Mouse (Mus musculus): ENCODE results near the gene Ntrk3.

Gene Ntrk3

GRCm38 (mm10) chr7:78623686-78624085, 114.1 kb downstream of the Ntrk3 start:
- in situ Hi-C loops (cut with MseI, MboI), result no loop called here

GRCm38 (mm10) chr7:78621115-78621514, 116.7 kb downstream of the Ntrk3 start:
- in situ Hi-C loops (cut with MseI, MboI), result no loop called here

- in situ Hi-C loops (cut with MseI, MboI), result no loop called here
Measured at GRCm38 (mm10) chr7:78619818-78620577, 117.8 kb downstream of the Ntrk3 start.

GRCm38 (mm10) chr7:78605538-78606130, 132.2 kb downstream of the Ntrk3 start:
- in situ Hi-C loops (cut with MseI, MboI), result no loop called here

GRCm38 (mm10) chr7:78603922-78604321, 133.9 kb downstream of the Ntrk3 start:
- in situ Hi-C loops (cut with MseI, MboI), result no loop called here

DNA sequence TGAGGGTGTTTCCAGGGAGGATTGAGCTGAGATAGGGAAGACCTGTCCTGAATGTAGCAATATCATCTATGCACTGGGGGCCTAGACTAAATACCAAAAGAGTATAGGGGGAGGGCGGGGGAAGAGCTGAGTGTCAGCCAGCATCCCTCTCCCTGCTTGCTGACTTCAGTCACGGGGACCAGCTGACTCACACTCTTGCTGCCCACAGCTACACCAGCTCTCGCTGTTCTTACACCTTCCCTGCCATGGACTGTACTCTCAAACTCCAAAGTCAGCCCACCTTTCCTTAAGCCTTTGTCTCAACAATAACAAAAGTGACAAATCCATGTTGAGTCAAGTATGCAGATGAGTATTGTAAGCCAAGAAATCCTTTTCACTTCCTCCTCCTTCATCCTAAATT, 136.0 kb downstream of the Ntrk3 start:
- in situ Hi-C loops (cut with MseI, MboI), result no loop called here

GRCm38 (mm10) chr7:78600886-78601285, 136.9 kb downstream of the Ntrk3 start:
- in situ Hi-C loops (cut with MseI, MboI), result no loop called here

DNA sequence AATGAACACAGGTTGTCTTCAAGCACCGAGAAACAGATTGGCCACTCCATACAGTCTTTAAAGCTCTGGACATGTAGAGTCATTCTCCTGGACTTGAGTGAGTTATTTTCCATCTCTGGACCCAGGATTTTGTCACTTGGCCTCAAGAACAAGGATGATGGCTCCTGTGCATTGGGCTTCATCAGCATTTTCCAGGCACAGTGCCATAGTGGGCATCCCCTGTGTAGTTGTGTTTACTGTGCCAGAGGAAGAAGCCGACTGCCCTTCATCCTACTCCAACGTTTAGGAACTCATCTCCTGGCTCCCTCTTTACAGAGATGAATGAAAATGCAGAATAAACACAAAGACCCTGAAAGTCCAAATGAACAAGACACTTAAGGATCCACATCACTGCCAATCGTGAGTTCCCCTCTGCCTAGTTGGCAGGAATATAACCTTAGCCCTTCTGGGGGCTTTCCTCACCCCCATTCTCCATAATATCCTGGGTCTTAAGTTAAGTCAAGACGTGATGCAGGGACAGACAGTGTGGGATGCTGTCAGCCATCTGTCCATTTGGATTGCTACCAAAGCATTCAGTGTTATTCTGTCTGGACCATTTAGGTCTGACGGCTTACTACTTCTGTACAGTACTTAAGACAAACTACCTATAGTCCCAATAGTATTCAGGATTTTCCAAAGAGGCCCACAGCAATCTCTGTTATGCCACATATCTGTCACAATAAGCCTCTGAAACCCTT, 137.7 kb downstream of the Ntrk3 start:
- in situ Hi-C loops (cut with MseI, MboI), result loop anchor here in 1 of 2 experiments (10.0 to 25.0 kb wide), 2 partner anchors 165 to 287 kb away; partner anchors contain the start of gene Aen

GRCm38 (mm10) chr7:78598147-78598546, 139.7 kb downstream of the Ntrk3 start:
- in situ Hi-C loops (cut with MseI, MboI), result loop anchor here in 1 of 2 experiments (10.0 to 25.0 kb wide), 2 partner anchors 167 to 289 kb away; partner anchors contain the start of gene Aen

DNA sequence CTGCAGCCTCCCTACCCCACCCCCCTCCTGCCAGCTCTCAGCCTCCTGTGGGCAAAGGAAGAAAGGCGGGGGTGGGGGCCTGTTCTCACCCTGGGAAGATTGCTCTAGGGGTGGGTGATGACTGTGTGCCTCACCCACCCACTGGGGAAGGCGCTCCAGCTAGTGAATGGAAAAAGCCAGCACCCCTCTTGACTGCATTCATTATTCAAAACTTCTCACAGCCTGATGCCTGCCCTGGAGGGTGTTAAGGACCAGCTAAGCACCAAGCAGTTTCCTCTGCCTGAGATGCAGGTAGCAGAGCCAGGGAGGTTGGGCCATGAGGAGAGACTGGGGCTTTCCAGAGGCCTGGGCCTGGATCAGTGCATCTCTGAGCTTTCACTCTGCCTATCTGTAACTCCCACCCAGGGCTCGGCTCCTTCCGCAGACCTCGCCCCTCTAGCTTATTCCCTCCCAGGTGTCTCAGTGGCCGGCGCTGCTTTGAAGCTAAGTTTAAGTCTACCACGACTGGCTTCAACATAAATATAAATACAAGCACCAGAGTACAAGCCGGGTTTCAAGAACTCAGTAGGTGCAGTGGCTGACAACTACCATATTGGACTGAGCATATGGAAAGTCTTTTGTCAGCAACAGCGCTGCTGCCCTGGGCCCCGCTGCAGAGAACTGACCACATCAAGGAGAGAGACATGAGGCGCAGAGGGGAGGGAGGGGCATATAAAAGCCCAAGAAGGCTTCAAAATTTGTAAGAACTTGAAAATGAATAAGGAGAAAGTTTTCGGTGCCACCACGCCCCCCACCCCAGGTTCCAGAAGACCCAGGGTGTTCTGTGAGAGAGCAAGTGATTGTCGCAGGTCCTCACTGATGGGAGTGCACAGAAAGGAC, 140.3 kb downstream of the Ntrk3 start:
- in situ Hi-C loops (cut with MseI, MboI), result loop anchor here in 1 of 2 experiments (10.0 to 25.0 kb wide), 2 partner anchors 167 to 290 kb away; partner anchors contain the start of gene Aen

- in situ Hi-C loops (cut with MseI, MboI), result loop anchor here in 1 of 2 experiments (10.0 to 25.0 kb wide), 2 partner anchors 168 to 291 kb away; partner anchors contain the start of gene Aen
Measured at GRCm38 (mm10) chr7:78596556-78596955, 141.3 kb downstream of the Ntrk3 start.

DNA sequence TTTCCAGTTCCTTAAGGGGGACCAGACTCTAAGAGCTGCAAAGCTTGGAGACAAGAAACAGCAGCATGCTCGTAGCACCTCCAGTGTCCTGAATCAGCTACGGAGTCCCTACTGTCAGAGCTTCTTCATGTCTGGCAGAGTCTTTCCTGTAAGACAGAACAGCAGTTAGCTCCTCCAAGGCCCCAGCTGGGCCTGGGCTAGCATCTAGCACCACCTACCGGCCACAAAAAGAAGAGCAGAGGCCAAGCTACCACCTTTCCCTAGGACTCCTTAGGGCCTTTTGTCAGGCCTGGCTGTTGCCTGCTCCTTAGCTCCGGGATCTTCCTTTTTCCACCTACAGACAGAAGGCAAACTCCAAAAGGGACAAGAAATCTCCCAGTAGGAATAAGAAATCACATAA, 141.9 kb downstream of the Ntrk3 start:
- in situ Hi-C loops (cut with MseI, MboI), result loop anchor here in 1 of 2 experiments (10.0 to 25.0 kb wide), 2 partner anchors 169 to 291 kb away; partner anchors contain the start of gene Aen

DNA sequence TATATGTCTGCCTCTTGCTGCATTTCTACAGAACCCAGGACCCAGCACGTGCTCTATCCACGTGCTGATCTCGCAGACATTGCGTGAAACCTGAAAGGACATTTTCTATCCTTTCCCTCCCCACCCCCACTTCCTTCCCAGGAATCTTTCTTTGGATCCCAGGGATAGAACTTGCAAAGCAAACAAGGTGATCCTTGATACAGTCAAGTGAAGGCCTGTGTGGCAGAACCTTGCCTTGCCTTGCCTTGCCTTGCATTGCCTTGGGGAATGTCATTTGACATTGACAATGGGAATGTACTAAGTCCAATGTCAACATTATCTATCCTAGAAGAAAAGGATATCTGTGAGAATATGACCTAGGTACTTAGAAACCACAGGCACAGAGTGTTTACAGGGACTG, 144.9 kb downstream of the Ntrk3 start:
- in situ Hi-C loops (cut with MseI, MboI), result loop anchor here in 1 of 2 experiments (10.0 to 25.0 kb wide), 2 partner anchors 172 to 294 kb away; partner anchors contain the start of gene Aen

DNA sequence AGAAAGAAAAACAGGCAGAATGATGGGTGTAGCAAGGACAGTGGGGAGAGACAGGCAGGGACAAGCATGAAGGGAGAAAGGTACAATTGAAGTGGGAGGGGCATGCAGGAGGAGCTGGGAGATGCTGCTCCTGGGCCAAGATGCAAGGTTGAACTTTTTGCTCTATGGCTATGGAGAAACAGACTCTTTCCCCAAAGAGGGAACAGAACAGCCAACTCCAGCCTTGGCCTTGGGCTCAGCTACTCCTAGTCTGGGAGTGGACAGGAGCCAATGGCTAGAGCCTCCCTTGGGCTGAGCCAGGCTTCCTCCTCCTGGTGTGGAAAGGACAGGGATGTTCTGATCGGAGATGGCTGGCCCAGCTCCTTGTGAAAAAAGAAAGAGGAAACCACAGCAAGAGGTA, 145.6 kb downstream of the Ntrk3 start:
- in situ Hi-C loops (cut with MseI, MboI), result loop anchor here in 1 of 2 experiments (10.0 to 25.0 kb wide), 2 partner anchors 173 to 295 kb away; partner anchors contain the start of gene Aen

DNA sequence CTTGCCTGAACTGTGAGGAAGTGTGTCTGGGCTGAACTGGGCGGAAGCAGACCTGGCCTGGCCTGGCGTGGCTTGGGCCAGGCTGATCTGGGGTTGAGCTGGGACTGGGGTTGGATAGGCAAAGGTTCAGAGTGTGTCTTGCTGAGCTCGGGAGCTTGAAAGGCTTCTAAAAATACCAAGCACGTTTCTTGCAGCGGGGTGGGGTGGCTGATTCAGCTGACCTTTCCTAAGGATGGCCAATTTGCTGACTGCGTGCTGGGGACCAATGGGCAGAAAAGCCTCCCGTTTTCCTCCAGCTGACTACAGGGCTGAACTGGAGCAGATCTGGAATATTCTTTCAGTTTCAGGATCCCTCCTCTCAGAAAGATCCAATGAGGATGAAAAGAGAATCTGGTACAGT, 148.0 kb downstream of the Ntrk3 start:
- in situ Hi-C loops (cut with MseI, MboI), result loop anchor here in 1 of 2 experiments (10.0 to 25.0 kb wide), 2 partner anchors 175 to 298 kb away; partner anchors contain the start of gene Aen

DNA sequence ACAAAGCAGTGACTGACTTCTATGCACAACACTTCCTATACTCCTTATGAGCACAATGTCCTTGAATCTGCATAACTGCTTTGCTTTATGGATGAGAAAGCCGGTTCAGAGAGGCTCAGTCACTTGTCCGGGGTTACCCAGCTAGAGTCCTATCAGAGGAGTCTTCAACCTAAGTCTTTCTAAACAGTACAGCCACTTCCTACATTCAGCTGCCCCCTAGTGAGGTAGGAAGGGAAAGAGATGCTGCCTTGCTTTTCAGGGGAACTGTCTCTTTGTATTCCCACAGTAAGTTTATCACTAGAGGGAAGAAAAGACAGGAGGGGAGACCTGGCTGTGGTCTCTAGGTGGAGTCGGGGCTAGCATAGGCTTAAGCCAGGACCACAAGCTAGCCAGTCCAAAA, 151.0 kb downstream of the Ntrk3 start:
- in situ Hi-C loops (cut with MseI, MboI), result loop anchor here in 1 of 2 experiments (25.0 kb wide), 1 partner anchor 301 kb away; the partner anchor contains the start of gene Aen

GRCm38 (mm10) chr7:78585960-78586359, 151.9 kb downstream of the Ntrk3 start:
- in situ Hi-C loops (cut with MseI, MboI), result loop anchor here in 1 of 2 experiments (25.0 kb wide), 1 partner anchor 301 kb away; the partner anchor contains the start of gene Aen

- in situ Hi-C loops (cut with MseI, MboI), result loop anchor here in 1 of 2 experiments (25.0 kb wide), 1 partner anchor 302 kb away; the partner anchor contains the start of gene Aen
Measured at GRCm38 (mm10) chr7:78584936-78585335, 152.9 kb downstream of the Ntrk3 start.

- in situ Hi-C loops (cut with MseI, MboI), result loop anchor here in 1 of 2 experiments (25.0 kb wide), 1 partner anchor 303 kb away; the partner anchor contains the start of gene Aen
Measured at GRCm38 (mm10) chr7:78584499-78584898, 153.3 kb downstream of the Ntrk3 start.

GRCm38 (mm10) chr7:78583678-78584077, 154.1 kb downstream of the Ntrk3 start:
- in situ Hi-C loops (cut with MseI, MboI), result loop anchor here in 1 of 2 experiments (25.0 kb wide), 1 partner anchor 304 kb away; the partner anchor contains the start of gene Aen

All from mouse trophoblast stem cell (cell line).